Mouse (Mus musculus) heart, postnatal 0 days (tissue): Measurements from ENCODE around the gene Pitpnb. TPM values are rescaled to one million over a fixed set of nuclear protein-coding genes. Genes with fewer than 3 reads are reported as not detected.

Source experiments
- ATAC-seq: fragments of 200-750 bp; cut with Nextera tagmentation; 2 replicates; pipeline ENCODE4 v1.8.0; 2017; ENCODE audit warnings: low read depth, moderate number of reproducible peaks, moderate library complexity; ENCODE audit not compliant: insufficient read depth
- DNase-seq: peaks from one replicate; pipeline ENCODE4 v3.0.0-alpha.2; 2016; ENCODE audit warnings: low spot score
- H3K27ac ChIP-seq: fragments of 300-500 bp; sonication (generic); 2 replicates; pipeline ENCODE4 v1.5.1; 2014; ENCODE audit warnings: low read depth, mild to moderate bottlenecking
- H3K27me3 ChIP-seq: fragments of 300-500 bp; sonication (generic); 2 replicates; pipeline ENCODE4 v1.6.1; 2014; ENCODE audit warnings: low read length, mixed read lengths; ENCODE audit not compliant: control insufficient read depth, insufficient read depth
- H3K36me3 ChIP-seq: fragments of 300-500 bp; sonication (generic); replicated peaks from 2 replicates; pipeline ENCODE4 v1.6.1; 2014; ENCODE audit warnings: low read length, mixed read lengths; ENCODE audit not compliant: control insufficient read depth, insufficient read depth
- H3K4me1 ChIP-seq: fragments of 300-500 bp; sonication (generic); 2 replicates; pipeline ENCODE4 v1.6.1; 2014; ENCODE audit warnings: antibody characterized with exemption; ENCODE audit not compliant: control insufficient read depth, insufficient read depth
- H3K4me2 ChIP-seq: fragments of 300-500 bp; sonication (generic); 2 replicates; pipeline ENCODE4 v1.6.1; 2014; ENCODE audit warnings: low read depth, mild to moderate bottlenecking, low read length, moderate library complexity
- H3K4me3 ChIP-seq: fragments of 300-500 bp; sonication (generic); 2 replicates; pipeline ENCODE4 v1.5.1; 2014; ENCODE audit warnings: low read depth, low read length
- H3K9ac ChIP-seq: fragments of 300-500 bp; sonication (generic); replicated peaks from 2 replicates; pipeline ENCODE4 v1.6.1; 2014; ENCODE audit warnings: low read depth, low read length, mixed read lengths
- H3K9me3 ChIP-seq: fragments of 300-500 bp; sonication (generic); replicated peaks from 2 replicates; pipeline ENCODE4 v1.6.1; 2016; ENCODE audit warnings: low read length; ENCODE audit not compliant: control insufficient read depth
- CTCF ChIP-seq: IDR thresholded peaks from 2 replicates; pipeline ENCODE4 v1.5.1; 2016; ENCODE audit warnings: antibody characterized with exemption, control low read depth, low read depth
- EP300 ChIP-seq: IDR thresholded peaks from 2 replicates; pipeline ENCODE4 v1.6.1; 2016; ENCODE audit warnings: antibody characterized with exemption, low read depth
- WGBS: fragments of 180-500 bp; shearing (Covaris S2); extraction: QIAGEN DNeasy Blood & Tissue Kit; methylation state at CpG from one replicate; pipeline ENCODE4 v1.1.7; 2014; 5-methylcytosine and 5-hydroxymethylcytosine counted together
- polyA plus RNA-seq: library from polyadenylated mRNA; unstranded; fragments of >200 nt; fragmentation: Nextera tagmentation; extraction: Ambion mirVana; gene quantifications from 2 replicates; pipeline ENCODE4 v1.2.1, GENCODE M21; 2015
- total RNA-seq: library from RNA; depleted of rRNA; stranded (reverse); fragments of >200 nt; gene quantifications from 2 replicates; pipeline ENCODE4 v1.2.3, GENCODE M21; 2014; ENCODE audit warnings: low replicate concordance

Gene Pitpnb
- total and polyA plus RNA-seq, 2 experiments from 2014 or later: 2.3 to 56.1 TPM

- H3K4me2 ChIP-seq: peak overlapping the region; percentile 33
- H3K4me3 ChIP-seq: no peak overlapping the region
- DNase-seq: peak; percentile 63
- H3K4me1 ChIP-seq: peaks cover 16% of the 10 kb centered on the region
- H3K27me3 ChIP-seq: peaks cover 9% of the 10 kb centered on the region
- H3K9ac ChIP-seq: no peak overlapping the region
- no peaks in the 10 kb centered on the region for H3K9me3 ChIP-seq
- H3K27ac ChIP-seq: no peak overlapping the region
- 20% methylated on average over 17 of the region's 17 CpGs for WGBS
- H3K36me3 ChIP-seq: peaks cover 7% of the 10 kb centered on the region; the same call in 1 of the 2 replicates
- no peak for TF ChIP-seq CTCF
- TF ChIP-seq EP300: no peak
- ATAC-seq: peak; percentile 66; the same call in 1 of the 2 replicates
Measured at GRCm38 (mm10) chr5:111393346-111394197, 63.0 kb downstream of the Pitpnb start.

GRCm38 (mm10) chr5:111394198-111395053 lies 63.9 kb downstream of the Pitpnb start:
- 25% methylated on average over 15 of the region's 15 CpGs for WGBS
- no peak for TF ChIP-seq EP300
- TF ChIP-seq CTCF: no peak
- no peak for DNase-seq
- no peak overlapping the region for H3K9ac ChIP-seq
- peak overlapping the region; percentile 33 for H3K4me2 ChIP-seq
- H3K36me3 ChIP-seq: peaks cover 3% of the 10 kb centered on the region; the same call in 1 of the 2 replicates
- no peak overlapping the region for H3K27ac ChIP-seq
- no peak overlapping the region for H3K4me3 ChIP-seq
- peaks cover 16% of the 10 kb centered on the region for H3K4me1 ChIP-seq
- no peak for ATAC-seq
- peaks cover 15% of the 10 kb centered on the region for H3K27me3 ChIP-seq
- no peaks in the 10 kb centered on the region for H3K9me3 ChIP-seq

GRCm38 (mm10) chr5:111395771-111396170 lies 65.2 kb downstream of the Pitpnb start:
- H3K4me2 ChIP-seq: no peak overlapping the region
- WGBS: 57% methylated on average over 10 of the region's 10 CpGs
- H3K9ac ChIP-seq: no peak overlapping the region
- peaks cover 16% of the 10 kb centered on the region for H3K4me1 ChIP-seq
- ATAC-seq (no peak), DNase-seq (no peak)
- TF ChIP-seq CTCF (no peak), EP300 (no peak)
- H3K27ac ChIP-seq: no peak overlapping the region
- no peaks in the 10 kb centered on the region for H3K36me3 ChIP-seq
- no peak overlapping the region for H3K4me3 ChIP-seq
- H3K27me3 ChIP-seq: peaks cover 15% of the 10 kb centered on the region
- no peaks in the 10 kb centered on the region for H3K9me3 ChIP-seq

GRCm38 (mm10) chr5:111396199-111396598 lies 65.6 kb downstream of the Pitpnb start:
- ATAC-seq: no peak
- 73% methylated on average over 4 of the region's 4 CpGs for WGBS

GRCm38 (mm10) chr5:111398471-111398870 lies 67.9 kb downstream of the Pitpnb start:
- ATAC-seq (no peak), DNase-seq (no peak)
- H3K9ac ChIP-seq: no peak overlapping the region
- TF ChIP-seq CTCF (no peak), EP300 (no peak)
- peaks cover 15% of the 10 kb centered on the region for H3K27me3 ChIP-seq
- H3K9me3 ChIP-seq: no peaks in the 10 kb centered on the region
- H3K4me2 ChIP-seq: no peak overlapping the region
- peaks cover 14% of the 10 kb centered on the region for H3K4me1 ChIP-seq
- H3K4me3 ChIP-seq: no peak overlapping the region
- H3K36me3 ChIP-seq: no peaks in the 10 kb centered on the region
- H3K27ac ChIP-seq: no peak overlapping the region
- 51% methylated on average over 4 of the region's 4 CpGs for WGBS

More at GRCm38 (mm10) chr5:111396199-111396598, 65.6 kb downstream of the Pitpnb start:
- Histone ChIP-seq H3K9me3 (no peaks in the 10 kb centered on the region), H3K4me1 (peaks cover 16% of the 10 kb centered on the region), H3K4me2 (no peak overlapping the region), H3K27me3 (peaks cover 15% of the 10 kb centered on the region), H3K36me3 (no peaks in the 10 kb centered on the region), H3K27ac (no peak overlapping the region), H3K9ac (no peak overlapping the region), H3K4me3 (no peak overlapping the region)
- DNase-seq: no peak
- TF ChIP-seq CTCF (no peak), EP300 (no peak)
